Mouse (Mus musculus) myocyte (in vitro differentiated cells): ENCODE measurements around the gene Eif1b. TPM values are rescaled to one million over a fixed set of nuclear protein-coding genes. Genes with fewer than 3 reads are reported as not detected.

Experiments used
- H3K27me3 ChIP-seq: one replicate; pipeline ENCODE4 v1.6.1; 2011; ENCODE audit not compliant: control insufficient read depth, insufficient read depth, insufficient read length
- H3K36me3 ChIP-seq: one replicate; pipeline ENCODE4 v1.6.1; 2011; ENCODE audit not compliant: control insufficient read depth, insufficient read depth
- H3K4me2 ChIP-seq: one replicate; pipeline ENCODE4 v1.6.1; 2011; ENCODE audit warnings: low read depth, control low read depth
- H3K4me3 ChIP-seq: one replicate; pipeline ENCODE4 v1.5.1; 2011; ENCODE audit warnings: mild to moderate bottlenecking, control low read depth, moderate library complexity
- H3K79me2 ChIP-seq: one replicate; pipeline ENCODE4 v1.6.1; 2011; ENCODE audit not compliant: control insufficient read depth, insufficient read depth
- H3ac ChIP-seq: one replicate; pipeline ENCODE4 v1.6.1; 2011; ENCODE audit not compliant: control insufficient read depth, insufficient read length
- CEBPB ChIP-seq: IDR thresholded peaks from 2 replicates; pipeline ENCODE4 v1.6.1; 2011; ENCODE audit warnings: mild to moderate bottlenecking, moderate library complexity; ENCODE audit not compliant: poor library complexity, insufficient read depth, severe bottlenecking
- E2F4 ChIP-seq: IDR thresholded peaks from one replicate; pipeline ENCODE4 v1.6.1; 2011; ENCODE audit warnings: mild to moderate bottlenecking, control low read depth, moderate library complexity; ENCODE audit not compliant: insufficient read depth
- MAX ChIP-seq: IDR thresholded peaks from one replicate; pipeline ENCODE4 v1.6.1; 2011; ENCODE audit warnings: low read depth, mild to moderate bottlenecking, control low read depth
- MYOD1 ChIP-seq, 3 experiments: IDR thresholded peaks; one replicate each; pipeline ENCODE4 v1.6.1; 2011; ENCODE audit warnings: control low read depth in 2 of 3, low read depth in 2 of 3, mild to moderate bottlenecking in 2 of 3, moderate library complexity in 1 of 3; ENCODE audit not compliant: insufficient read length in 2 of 3, control insufficient read depth in 1 of 3
- MYOG ChIP-seq, 3 experiments: IDR thresholded peaks; one replicate each; pipeline ENCODE4 v1.6.1; 2011; ENCODE audit warnings: control low read depth in 2 of 3, low read depth in 2 of 3, mild to moderate bottlenecking in 2 of 3; ENCODE audit not compliant: insufficient read length in 2 of 3, control insufficient read depth in 1 of 3, insufficient read depth in 1 of 3
- POLR2A ChIP-seq: IDR thresholded peaks from one replicate; pipeline ENCODE4 v1.6.1; 2011; ENCODE audit warnings: low read depth, mild to moderate bottlenecking, control low read depth, moderate library complexity; ENCODE audit not compliant: insufficient read length
- POLR2AphosphoS2 ChIP-seq: IDR thresholded peaks from one replicate; pipeline ENCODE4 v1.6.1; 2011; ENCODE audit warnings: low read depth, control low read depth; ENCODE audit not compliant: insufficient read length
- REST ChIP-seq: IDR thresholded peaks from one replicate; pipeline ENCODE4 v1.6.1; 2011; ENCODE audit warnings: mild to moderate bottlenecking, control low read depth, moderate library complexity; ENCODE audit not compliant: insufficient read depth, insufficient read length
- SRF ChIP-seq: IDR thresholded peaks from one replicate; pipeline ENCODE4 v1.6.1; 2011; ENCODE audit warnings: low read depth; ENCODE audit not compliant: control insufficient read depth, insufficient read length
- TCF12 ChIP-seq: IDR thresholded peaks from one replicate; pipeline ENCODE4 v1.6.1; 2011; ENCODE audit warnings: mild to moderate bottlenecking, control low read depth; ENCODE audit not compliant: poor library complexity, insufficient read depth, severe bottlenecking
- TCF3 ChIP-seq: IDR thresholded peaks from one replicate; pipeline ENCODE4 v1.6.1; 2011; ENCODE audit warnings: low read depth, control low read depth; ENCODE audit not compliant: insufficient read length
- USF1 ChIP-seq: IDR thresholded peaks from one replicate; pipeline ENCODE4 v1.6.1; 2011; ENCODE audit warnings: low read depth, mild to moderate bottlenecking, control low read depth, moderate library complexity
- polyA plus RNA-seq: library from polyadenylated mRNA; unstranded; fragments of >200 nt; fragmentation: generic; extraction: Trizol; gene quantifications from one replicate; pipeline ENCODE4 v1.2.1, GENCODE M21; 2012; ENCODE audit warnings: missing spikeins

Eif1b gene
- polyA plus RNA-seq = 55.0 TPM

DNA sequence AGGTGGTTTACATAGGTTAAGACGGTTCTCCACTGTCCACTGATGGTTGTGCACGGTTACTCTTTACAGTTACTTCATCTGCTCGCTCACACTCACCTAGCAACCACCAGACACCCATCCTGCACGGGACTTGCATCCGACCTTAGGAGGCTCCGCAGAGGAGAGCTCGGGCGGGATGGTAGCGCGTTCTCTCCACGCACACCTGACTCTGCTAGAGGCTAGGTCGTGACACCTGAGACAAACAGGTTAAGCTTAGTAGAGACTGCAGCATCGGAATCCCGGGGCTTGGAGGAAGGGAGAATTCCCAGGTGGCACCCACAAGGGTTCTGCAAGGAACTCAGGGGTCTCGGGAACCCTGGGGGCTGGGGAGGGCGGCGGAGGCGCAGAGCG, at the start of gene Eif1b:
Gene Eif1b (plus strand): TSS at position 223 of the 390 bp plus-strand sequence.
- Histone ChIP-seq H3K27me3 (peaks cover 5% of the 10 kb centered on the region), H3K36me3 (peaks cover 9% of the 10 kb centered on the region)

GRCm38 (mm10) chr9:120444642-120445041, 47.4 kb upstream of the Eif1b start:
- H3K4me2 ChIP-seq = no peak overlapping the region
- H3K36me3 ChIP-seq = no peaks in the 10 kb centered on the region
- H3K4me3 ChIP-seq = no peak overlapping the region
- TF ChIP-seq MAX (no peak), USF1 (no peak), POLR2A (no peak), TCF12 (no peak), POLR2AphosphoS2 (no peak), E2F4 (no peak), TCF3 (no peak), SRF (no peak), REST (no peak), CEBPB (no peak), MYOD1 (IDR thresholded peaks at IDR 0.05; ENCODE audit: control insufficient read depth in 1 of 3, insufficient read length in 2 of 3, low read depth in 2 of 3) (no peak), MYOG (IDR thresholded peaks at IDR 0.05; ENCODE audit: control insufficient read depth in 1 of 3, insufficient read depth in 1 of 3, insufficient read length in 2 of 3, low read depth in 2 of 3) (no peak)
- H3ac ChIP-seq = no peak overlapping the region
- H3K27me3 ChIP-seq = peaks cover 26% of the 10 kb centered on the region
- no peaks in the 10 kb centered on the region for H3K79me2 ChIP-seq

More for the DNA sequence above, at the start of gene Eif1b:
- Histone ChIP-seq H3K4me2 (peak within 1 kb of the TSS; percentile 79), H3K4me3 (peak within 1 kb of the TSS; percentile 73), H3ac (peak within 1 kb of the TSS; percentile 80), H3K79me2 (peaks cover 12% of the 10 kb centered on the region)
- TF ChIP-seq CEBPB (no peak), POLR2AphosphoS2 (no peak), TCF3 (no peak), SRF (no peak), USF1 (no peak), MYOG (IDR thresholded peaks at IDR 0.05; ENCODE audit: control insufficient read depth in 1 of 3, insufficient read depth in 1 of 3, insufficient read length in 2 of 3, low read depth in 2 of 3) (no peak), E2F4 (no peak), REST (no peak), POLR2A (no peak), TCF12 (no peak), MAX (no peak), MYOD1 (IDR thresholded peaks at IDR 0.05; ENCODE audit: control insufficient read depth in 1 of 3, insufficient read length in 2 of 3, low read depth in 2 of 3) (no peak)

- no peak overlapping the region for H3ac ChIP-seq
- H3K4me2 ChIP-seq = no peak overlapping the region
- H3K79me2 ChIP-seq = no peaks in the 10 kb centered on the region
- H3K36me3 ChIP-seq = no peaks in the 10 kb centered on the region
- H3K4me3 ChIP-seq = no peak overlapping the region
- peaks cover 27% of the 10 kb centered on the region for H3K27me3 ChIP-seq
- no peak for TF ChIP-seq E2F4
- no peak for TF ChIP-seq TCF12
- TF ChIP-seq TCF3 = no peak
- no peak for TF ChIP-seq SRF
- no peak for TF ChIP-seq REST
- TF ChIP-seq POLR2A = no peak
- no peak for TF ChIP-seq CEBPB
- TF ChIP-seq POLR2AphosphoS2 = no peak
- TF ChIP-seq MAX = no peak
These were observed 42.2 kb upstream of the Eif1b start for GRCm38 (mm10) chr9:120449696-120450329.

DNA sequence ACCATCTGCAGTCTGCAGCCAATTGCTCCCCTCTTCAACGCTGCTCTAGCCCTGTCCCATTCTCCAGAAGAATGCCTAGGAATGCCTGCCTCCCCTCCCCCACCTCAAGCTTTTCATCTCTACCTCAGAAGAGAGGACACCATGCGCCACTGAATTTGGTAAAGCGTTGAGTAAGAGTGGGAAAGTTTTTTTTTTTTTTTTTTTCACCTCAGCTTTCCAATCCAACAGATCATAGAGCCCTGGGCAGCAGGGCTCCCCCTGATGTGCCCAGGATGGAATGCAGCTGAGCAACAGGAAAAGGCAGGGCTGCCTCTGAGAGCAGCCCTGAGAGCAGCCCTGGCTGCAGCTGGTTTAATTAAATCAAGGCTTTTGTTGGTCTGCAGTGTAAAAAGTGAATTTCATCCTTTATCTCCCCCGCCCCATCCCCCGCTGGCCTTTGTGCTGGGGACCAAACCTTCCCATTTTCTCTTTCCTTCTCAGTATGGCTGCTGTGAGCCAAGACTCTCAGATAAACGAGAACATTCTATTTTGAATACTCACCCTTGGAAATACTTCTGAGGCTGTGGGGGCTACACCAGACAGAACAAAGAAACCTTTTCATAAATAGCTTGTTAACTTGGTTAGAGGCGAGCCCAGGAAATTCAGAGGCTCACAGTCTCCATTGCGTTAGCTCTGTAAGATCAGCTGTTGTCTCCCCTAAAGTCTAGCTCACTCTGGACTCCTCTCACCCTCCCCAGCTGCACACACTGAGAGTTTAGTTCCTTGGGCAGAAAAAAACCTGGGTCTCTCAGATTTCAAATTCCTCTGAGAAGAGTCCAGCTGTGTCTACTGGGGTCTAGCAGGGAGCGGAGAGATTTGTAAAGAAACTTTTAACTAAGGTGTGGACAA, 36.0 kb upstream of the Eif1b start:
- TF ChIP-seq MYOG (IDR thresholded peaks at IDR 0.05; ENCODE audit: control insufficient read depth in 1 of 3, insufficient read depth in 1 of 3, insufficient read length in 2 of 3, low read depth in 2 of 3) = no peak
- TF ChIP-seq MYOD1 (IDR thresholded peaks at IDR 0.05; ENCODE audit: control insufficient read depth in 1 of 3, insufficient read length in 2 of 3, low read depth in 2 of 3) = no peak
- TF ChIP-seq MAX = no peak
- TF ChIP-seq TCF12 = no peak
- no peak for TF ChIP-seq SRF
- no peak for TF ChIP-seq REST
- no peak for TF ChIP-seq TCF3
- TF ChIP-seq POLR2AphosphoS2 = no peak
- TF ChIP-seq USF1 = no peak
- TF ChIP-seq E2F4 = no peak
- TF ChIP-seq POLR2A = no peak
- no peak for TF ChIP-seq CEBPB
- Histone ChIP-seq H3ac (no peak overlapping the region), H3K79me2 (no peaks in the 10 kb centered on the region), H3K36me3 (no peaks in the 10 kb centered on the region), H3K4me3 (no peak overlapping the region), H3K27me3 (peaks cover 43% of the 10 kb centered on the region), H3K4me2 (no peak overlapping the region)
